Mouse (Mus musculus): ENCODE results near the gene Psd.

Psd gene

DNA sequence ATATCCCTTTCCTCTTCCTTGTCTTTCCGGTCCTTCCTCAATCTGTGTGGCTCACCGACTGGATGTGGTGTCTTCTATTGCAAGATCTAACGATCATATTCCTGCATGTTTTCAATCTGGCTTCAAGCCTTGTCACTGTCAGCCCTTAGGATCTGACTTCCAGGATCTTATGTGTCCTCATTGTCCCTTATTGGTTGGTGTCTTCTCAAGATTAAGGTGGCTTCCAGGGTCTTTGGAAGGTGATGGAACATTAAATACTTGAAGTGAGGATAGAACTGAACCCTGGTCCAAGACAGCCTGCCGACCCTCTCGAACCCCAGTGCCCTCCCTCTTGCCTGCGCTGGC lies 12.0 kb upstream of the Psd start:
- no peak for DNase-seq

DNA sequence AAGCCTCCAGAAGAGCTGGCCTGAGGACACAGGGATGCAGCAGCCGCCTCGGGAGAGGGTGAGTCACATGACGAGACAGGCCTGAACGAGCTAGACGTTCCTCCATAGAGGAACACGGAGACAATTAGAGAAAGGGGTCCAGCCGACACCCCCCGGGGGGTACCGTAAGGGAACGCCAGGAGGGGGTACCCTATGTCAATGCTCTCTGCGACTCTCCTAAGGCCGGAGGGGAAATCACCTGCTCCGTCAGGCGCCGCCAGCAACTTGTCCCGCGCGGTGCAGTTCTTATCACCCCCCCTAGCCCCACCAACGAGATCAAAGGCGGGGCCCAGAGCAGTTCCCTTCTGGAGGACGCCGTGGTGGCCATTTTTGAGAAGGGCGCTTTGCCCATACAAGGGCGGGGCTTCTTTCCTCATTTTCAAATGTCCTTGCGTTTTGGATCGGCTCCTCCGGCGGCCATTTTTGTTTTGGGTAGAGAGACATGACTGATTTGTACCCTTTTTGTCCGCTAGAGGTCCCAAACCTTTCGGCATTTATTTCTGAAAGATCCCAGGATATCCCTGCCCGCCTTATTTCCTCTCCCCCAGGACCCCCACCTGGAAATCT lies 11.5 kb upstream of the Psd start, which contains the start of gene Cuedc2:
Gene Cuedc2, minus strand, starts transcription at position 372 of the 606 bp plus-strand sequence.
- peak; percentile 97 to 98 for DNase-seq

DNA sequence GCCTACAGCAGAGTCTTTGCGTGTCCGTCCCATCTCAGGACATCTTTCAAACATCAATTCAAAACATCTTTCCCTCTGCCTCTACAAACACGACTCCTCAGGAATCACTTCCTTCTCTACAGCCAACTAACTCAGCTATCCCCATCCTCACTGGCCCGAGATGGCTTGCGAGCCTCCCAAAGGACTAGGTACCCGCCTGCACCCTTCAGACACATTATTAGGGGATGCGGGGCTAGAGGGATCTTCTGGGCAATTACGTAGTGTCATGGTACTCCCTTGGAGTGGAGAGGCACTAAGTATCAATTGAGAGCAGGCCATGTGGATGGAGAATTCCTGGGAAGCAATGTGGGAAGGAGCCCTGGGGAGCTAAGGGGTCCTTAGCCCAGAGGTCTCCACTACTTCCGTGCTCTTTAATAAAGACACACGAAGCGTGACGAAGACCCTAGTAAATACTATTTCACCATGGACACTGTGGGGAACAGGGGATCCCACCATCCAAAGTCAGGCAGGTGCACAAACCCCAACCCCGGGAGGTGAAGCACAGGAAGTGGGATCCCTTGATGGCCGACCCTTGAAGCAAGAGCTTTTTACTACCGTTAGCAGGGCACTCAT lies 10.9 kb upstream of the Psd start:
- DNase-seq, result no peak

DNA sequence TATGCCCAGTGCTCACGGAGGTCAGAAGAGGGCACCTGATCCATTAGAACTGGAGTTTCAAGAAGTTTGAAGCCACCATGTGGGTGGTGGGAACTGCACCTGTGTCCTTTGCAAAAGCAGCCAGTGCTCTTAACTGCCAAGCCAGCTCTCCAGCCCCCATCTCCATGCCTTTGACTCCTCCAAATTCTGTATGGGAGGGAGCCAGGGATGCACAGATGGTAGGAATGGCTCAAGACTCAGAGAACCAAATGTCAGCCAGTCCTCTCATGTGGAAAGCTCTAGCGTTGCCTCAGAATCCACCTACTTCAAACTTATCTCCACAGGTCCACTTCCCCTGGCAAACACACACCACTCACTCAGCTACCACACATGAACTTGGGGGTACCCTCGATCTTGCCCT lies 7.0 kb upstream of the Psd start:
- DNase-seq, result no peak

DNA sequence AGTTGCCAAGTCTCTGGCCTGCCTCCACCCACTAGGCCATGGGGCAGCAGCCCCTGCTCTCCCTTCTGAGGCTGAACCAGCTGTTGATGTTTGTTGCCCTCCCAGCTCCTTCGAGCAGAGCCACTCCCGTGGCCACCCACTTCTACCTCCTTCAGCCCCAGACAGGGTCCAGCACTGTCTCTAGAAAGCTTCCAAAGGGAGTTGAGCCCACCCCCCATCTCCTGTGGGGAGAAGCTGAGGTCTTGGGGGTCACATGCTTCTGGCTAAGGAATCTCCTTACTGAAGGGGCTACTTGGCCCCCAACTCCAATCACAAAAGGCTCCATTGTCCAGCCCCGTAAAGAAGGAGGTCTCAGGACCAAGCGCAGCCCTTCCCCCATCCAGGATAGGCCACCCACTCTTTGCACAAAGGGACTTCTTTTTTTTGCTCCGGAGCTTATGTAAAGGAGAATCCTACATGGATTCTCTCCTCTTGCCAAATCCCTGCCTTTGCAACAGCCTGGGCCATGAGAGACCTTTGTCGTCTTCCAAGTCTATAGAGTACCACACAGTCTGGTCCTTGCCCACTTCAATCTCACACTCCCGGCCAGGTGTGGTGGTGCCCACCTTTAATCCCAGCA lies 5.9 kb upstream of the Psd start:
- no peak for DNase-seq

DNA sequence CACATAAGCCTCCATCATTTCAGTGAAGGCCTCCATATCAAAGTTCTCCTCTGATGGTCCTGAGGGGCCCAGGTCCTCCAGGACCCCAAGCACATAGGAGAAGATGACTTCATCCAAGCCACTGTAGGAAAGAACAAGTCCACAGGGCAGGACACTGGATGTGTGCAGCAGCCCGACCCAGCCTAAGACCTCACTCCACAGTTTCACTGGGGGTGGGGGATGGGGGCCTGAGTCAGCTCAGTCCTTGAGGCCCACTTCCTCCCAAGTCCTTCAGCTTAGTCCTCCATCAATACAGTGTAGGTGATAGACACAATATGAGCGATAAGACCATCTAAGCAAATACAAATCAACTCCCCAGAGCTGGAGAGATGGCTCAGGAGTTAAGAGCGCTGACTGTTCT lies 5.0 kb upstream of the Psd start:
- DNase-seq, result no peak

DNA sequence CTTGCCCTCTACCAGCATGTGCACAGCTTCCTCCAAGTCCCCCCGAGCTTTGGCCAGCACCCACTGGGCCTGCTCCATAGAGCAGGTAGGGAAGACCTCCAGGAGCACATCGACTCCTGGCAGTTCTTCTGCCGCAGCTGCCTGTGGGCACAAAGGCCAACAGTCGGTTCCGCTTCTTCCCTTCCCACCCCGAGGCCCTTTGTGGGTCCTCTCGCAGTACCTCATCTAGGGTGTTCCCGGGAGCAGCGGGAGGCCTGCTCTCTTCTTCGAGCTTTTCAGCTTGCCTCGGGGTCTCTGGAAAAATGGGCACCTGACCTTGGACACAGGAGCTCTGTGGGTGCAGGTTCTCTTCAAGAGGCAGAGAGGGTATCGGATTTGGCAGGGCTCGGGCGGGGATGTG lies 4.4 kb upstream of the Psd start:
- DNase-seq, result no peak

DNA sequence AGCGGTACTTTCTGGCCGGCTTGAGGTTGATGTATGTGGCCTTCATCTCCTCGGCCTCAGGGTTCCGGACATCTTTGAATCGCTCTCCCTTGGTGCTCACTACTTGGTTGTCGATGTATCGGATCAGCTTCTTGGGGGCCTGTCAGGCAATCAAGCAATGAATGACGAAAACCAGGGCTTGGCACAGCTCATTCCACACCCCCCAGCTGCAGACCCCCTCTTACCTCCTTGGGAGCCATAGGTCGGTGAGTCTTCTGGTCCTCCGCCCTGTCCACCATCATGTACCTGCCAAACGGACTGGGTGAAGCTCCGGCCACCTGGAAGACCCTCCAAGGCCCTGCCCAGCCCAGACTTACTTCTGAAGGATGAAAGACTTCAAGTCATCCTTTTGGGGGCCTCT lies 3.7 kb upstream of the Psd start:
- no peak for DNase-seq

DNA sequence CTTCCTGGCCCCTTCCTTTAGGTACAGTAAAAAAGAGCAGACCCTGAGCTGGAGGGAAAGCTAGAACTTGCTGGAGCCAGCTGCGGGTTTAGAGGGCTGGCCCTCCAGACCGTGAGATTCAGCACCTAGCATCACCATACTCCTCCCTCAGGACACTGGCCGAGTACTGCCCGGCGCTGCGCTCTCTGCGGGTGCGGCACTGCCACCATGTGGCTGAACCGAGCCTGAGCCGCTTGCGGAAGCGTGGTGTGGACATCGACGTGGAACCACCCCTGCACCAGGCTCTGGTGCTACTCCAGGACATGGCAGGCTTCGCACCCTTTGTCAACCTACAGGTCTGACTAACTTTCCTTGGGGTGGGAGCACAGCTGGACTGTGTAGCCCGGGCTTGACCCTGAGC lies 3.0 kb upstream of the Psd start:
- DNase-seq, result peak; percentile 88 to 92

DNA sequence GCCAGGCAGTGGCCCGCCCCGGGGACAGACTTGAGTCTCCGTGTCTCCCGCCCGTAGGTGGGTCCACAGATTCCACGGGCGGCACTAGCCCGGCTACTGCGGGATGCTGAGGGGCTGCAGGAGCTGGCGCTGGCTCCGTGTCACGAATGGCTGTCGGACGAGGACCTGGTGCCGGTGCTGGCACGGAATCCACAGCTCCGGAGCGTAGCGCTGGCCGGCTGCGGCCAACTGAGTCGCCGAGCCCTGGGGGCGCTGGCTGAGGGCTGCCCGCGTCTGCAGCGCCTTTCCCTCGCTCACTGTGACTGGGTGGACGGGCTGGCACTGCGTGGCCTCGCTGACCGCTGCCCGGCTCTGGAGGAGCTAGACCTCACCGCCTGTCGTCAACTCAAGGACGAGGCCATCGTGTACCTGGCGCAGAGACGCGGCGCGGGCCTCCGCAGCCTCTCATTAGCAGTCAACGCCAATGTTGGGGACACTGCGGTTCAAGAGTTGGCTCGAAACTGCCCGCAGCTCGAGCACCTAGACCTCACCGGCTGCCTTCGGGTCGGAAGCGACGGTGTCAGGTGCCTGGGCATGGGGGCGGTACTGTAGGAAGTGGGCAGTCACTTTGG lies 2.2 kb upstream of the Psd start:
- DNase-seq, result peak in 1 of 2 experiments; percentile 57

DNA sequence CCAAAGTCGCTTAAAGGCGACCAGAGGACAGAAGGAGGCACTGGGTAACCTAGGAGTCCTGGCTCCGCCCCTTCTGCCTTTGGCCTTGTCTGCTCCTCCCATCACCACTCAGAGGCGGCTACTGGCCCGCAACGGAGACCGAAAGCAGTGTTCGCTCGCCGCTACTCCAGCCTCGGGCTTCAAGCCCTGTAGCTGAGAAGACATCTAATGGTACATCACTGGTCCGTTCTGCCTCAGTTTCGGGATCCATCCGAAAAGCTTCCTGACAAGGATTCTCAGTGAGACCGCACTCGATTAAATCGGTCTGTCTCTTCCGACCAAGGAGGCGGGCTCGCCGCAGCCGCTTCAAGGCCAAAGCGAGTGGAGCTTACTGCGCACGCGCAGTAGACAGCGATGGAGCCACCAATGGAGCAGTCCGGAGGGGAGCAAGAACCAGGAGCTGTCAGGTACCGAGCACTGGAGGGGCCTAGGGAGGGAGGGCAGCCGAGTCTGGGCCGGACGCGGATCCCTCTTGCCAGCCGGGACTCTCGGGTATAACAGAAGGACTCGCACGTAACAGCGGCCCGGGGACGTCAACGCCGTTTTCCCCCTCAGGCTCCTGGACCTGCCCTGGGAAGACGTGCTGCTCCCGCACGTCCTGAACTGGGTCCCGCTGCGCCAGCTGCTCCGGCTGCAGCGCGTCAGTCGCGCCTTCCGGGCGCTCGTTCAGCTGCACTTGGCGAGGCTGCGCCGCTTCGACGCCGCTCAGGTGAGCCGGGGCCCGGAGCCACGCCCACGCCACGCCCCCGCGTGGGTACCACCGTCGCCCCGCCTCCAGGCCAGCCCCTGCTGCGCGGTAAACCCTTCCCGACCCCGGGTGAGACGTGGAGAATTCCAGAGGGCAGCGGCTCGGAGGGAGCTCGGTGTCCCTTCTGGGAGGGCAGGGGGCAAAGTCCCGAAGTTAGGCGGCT lies 1.4 kb upstream of the Psd start, which contains the start of gene Fbxl15:
Gene Fbxl15, plus strand, starts transcription at position 104 of the 950 bp plus-strand sequence.
- peak; percentile 93 to 97 for DNase-seq

DNA sequence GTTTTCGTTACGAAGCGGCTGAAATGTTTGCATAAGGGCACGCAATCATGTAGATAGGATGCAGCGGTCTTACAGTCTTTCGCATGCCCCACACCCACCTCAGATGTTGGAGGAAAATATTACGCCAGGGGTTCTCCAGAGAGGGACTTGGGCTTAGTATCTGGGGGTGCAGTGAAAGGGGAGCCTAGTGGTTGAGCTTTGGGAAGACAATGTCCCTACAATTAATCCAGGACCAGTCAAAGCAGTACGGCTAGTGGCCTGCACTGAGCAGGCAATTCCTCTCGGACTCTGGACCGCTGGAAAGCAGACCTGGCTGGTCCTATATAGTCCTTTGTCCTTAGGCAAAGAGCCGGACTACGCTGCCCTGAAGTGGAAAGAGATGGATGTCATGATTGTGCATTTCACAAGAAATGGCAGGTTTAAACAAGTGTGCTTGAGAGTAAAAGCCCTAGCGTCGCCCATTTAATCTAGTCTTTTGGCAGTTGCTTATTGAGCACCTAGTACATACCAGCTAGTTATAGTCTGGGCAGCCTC lies 642 bp upstream of the Psd start:
- peak in 1 of 2 experiments; percentile 43 for DNase-seq

DNA sequence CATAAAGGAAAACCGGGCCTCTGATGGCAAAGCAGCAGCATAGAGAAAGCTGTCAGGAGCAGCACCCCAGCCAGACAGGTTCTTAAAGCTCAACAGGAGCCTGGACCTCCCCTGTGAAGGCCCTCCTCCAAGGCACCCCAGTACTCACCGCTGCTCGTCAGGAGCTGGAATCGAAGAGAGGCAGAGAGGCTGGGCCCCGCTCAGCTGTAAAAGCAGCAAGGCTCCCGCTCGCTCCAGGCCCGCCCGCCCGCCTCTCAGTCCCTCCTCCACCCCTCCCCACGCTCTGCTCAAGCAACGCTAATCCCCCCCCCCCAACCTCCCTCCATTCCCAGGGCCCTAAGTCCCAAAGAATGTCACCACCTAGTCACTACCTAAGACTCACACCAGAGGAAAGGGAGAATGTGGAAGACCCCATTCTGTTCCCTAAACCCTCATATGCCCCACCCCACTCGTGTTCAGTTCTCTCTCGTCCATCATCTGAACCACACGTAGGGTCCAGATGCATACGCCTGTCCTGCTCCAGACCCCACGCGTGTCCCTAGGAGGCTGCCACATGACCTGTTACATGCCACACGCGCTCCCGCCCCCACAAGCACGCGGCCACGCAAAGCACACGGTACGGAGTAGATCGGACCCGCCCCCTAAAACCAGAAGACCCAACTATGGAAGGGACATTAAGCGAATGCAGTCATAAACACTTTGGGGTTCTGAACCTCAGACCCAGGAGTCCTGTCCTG lies 769 bp downstream of the Psd start:
- no peak for DNase-seq

DNA sequence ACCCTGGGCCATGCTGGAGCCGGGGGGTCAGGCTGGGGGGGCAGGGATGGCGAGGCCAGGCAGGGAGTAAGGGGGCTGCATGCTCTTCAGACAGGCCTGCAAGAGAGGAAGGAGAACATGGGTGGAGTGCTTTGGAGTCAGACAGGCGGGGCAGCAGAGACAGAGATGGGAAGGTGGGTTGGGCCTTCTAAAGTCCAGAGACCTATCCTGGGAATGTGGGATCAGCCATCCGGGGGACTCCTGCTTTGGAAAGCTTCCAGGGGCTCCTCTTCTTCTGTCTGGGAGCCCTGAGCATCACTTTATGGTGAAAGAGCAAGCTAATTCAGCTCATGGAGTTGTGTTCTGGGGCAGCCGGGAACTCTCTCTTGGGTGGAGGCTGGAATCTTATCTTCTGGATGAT lies 2.0 kb downstream of the Psd start:
- DNase-seq, result no peak

DNA sequence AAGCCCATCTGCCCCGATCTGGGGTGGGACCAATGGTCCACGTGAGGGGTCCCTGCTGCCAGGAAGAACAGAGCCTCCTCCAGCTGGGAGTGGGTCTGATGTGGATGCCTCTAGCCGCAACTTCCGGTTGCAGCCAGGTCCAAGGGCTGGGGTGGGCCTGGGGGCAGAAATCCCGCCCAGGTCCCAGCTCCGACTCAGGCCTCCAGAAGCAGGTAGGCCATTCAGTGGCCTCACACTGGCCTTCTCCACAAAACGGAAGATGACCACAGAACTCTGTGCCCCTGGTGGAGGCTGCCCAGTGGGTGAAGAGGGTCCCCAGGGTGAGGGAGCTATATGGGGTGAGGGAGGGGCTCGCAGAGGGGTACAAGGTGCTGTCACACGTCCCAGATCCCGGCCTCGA lies 2.6 kb downstream of the Psd start:
- DNase-seq, result no peak

DNA sequence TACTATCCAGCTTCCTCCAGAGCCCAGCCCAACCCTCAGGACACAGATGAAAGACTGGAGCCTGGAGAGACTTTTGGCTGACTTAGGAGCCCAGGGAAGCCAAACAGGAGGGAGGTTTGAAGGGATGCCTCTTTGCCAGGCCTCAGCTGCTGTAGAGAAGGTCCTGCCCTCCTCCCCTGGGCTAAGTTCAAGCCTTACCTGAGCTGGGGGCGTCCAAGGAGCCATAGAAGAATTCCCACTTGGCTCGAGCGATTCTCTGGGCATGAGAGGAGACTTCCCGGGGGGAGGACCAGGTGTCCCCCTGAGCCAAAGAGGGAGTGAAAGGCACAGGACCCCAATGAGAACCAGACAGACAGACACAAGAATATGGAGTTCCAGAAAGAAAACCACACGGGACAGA lies 3.2 kb downstream of the Psd start:
- DNase-seq, result no peak

DNA sequence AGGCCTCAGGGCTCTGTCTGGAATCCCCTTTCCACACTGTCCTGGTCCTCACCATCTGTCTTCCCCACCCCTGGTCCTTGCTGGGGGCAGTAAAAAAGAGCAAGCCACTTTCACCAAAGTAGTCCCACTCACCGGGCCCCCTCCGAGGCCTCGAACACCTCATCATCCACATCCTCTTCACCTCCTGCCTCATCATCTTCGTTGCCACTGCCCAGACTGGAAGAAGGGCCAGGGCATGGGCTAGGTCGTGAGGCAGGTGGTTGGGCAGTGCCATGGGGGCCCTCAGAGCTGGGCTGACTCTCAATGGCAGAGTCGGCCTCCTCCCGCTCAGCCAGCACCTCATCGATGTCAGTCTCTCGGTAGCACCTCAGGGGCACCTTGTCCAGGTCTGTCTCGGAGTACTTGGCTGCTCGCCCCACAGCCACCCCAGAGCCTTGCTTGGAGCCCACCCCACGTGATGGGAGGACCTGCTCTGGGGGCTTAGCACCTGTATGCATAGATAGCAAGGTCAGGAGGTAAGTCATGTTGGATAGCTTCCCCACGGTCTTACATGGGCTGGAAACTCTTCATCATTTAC lies 3.9 kb downstream of the Psd start:
- DNase-seq, result no peak

DNA sequence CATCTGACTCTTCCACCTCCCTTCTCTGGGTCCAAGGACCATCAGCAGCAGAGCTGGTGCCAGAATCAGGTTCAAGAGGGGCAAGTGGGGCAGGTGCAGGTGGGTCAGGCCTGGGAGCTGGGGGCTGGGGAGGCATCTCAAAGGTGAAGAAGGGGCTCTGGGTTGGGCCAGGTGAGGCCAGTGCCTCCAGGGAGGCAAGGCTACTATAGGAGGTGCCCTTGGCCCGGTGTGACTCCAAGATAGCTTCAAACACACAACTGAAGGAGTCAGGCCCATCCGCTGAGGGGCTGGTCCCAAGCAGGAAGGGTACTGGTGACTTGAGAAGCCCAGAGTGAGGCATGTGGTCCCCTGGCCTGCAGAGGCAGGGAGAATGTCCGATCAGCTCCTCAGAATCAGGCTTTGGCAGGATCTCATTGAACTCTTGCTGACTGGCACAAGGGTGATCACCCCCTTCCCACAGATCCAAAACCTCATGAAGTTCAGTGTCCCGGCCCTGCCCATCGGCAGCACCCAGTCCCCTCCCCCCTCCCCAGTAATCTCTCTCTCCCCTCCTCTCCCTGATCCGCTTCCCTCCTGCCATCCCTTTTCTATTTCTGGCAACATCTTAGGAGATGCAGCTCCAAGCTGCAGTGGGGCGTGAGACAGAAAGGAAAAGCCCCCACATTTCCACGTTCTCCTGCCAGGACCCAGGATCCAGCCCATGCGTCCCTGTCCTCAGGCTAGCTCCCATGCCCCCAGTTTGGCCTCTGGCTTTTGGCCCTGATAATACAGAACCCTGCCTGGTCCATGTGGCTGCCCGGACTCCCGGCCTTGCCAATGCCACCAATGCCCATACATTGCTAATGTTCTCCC lies 4.6 kb downstream of the Psd start:
- DNase-seq, result no peak

DNA sequence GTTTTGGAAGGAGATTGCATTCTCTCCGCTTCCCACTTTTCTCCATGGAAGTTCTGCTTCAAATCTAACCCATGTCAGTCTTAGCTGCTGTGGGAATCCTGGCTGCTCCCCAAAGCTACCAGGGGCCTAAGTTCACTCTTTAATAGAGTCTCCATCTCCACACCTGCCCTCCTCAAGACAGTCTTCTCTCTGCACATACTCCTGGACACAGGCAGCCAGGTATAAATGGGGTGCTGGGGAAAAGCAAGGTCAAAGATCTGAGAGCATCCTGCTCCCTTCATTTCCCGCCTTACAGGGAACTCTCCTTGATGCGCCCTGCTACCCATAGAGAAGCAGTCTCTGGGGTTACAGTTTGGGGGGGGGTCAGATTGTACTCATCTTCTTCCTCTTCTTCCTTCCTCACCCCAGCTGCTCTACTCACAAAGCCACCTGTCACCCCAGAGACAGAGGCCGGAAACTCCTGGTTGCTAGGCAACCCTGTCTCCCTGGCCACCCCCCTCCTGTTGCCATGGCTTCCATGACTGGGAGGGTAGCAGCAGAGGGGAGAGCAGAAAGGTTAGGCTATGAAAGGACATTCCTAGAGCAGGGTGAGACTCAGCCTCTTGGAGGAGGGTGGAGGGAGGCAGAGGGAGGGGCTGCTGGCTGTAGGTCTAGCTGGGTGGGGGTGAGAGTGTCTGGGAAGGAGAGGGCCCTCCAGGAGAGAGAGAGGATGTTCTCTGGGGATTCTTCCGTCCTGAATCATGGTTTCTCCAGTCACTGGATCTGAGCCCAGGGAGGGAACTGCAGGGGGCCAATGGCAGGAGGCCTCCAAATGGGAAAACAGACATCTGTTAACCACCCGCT lies 5.6 kb downstream of the Psd start:
- peak in 1 of 2 experiments; percentile 20 for DNase-seq
